Mouse (Mus musculus): ENCODE results near the gene Mapk3.

GRCm38 (mm10) chr7:126754866-126755265 is 4.5 kb upstream of the Mapk3 start:
- TF ChIP-seq CTCF (IDR thresholded peaks at IDR 0.05; ENCODE audit: borderline replicate concordance, insufficient read depth, low read length) (peak; percentile 57; the same call in 1 of the 2 replicates), POLR2A (IDR thresholded peaks at IDR 0.05; ENCODE audit: low read depth, low read length) (no peak)

Data from embryonic fibroblast, embryonic 13.5 days (primary cell).